Mouse (Mus musculus) lung, postnatal 0 days (tissue): ENCODE measurements at regions not wholly inside any gene's neighbourhood (a gene's known extent, or its start where the extent isn't known, plus 50 kb on each side); places are given as distances from the start of the nearest gene placed in this dataset.

Experiments used
- CTCF ChIP-seq: IDR thresholded peaks from 2 replicates; pipeline ENCODE4 v1.5.1; 2016; ENCODE audit warnings: antibody characterized with exemption, mild to moderate bottlenecking
- EP300 ChIP-seq: IDR thresholded peaks from 2 replicates; pipeline ENCODE4 v1.6.1; 2016; ENCODE audit warnings: antibody characterized with exemption, mild to moderate bottlenecking, control low read depth

DNA sequence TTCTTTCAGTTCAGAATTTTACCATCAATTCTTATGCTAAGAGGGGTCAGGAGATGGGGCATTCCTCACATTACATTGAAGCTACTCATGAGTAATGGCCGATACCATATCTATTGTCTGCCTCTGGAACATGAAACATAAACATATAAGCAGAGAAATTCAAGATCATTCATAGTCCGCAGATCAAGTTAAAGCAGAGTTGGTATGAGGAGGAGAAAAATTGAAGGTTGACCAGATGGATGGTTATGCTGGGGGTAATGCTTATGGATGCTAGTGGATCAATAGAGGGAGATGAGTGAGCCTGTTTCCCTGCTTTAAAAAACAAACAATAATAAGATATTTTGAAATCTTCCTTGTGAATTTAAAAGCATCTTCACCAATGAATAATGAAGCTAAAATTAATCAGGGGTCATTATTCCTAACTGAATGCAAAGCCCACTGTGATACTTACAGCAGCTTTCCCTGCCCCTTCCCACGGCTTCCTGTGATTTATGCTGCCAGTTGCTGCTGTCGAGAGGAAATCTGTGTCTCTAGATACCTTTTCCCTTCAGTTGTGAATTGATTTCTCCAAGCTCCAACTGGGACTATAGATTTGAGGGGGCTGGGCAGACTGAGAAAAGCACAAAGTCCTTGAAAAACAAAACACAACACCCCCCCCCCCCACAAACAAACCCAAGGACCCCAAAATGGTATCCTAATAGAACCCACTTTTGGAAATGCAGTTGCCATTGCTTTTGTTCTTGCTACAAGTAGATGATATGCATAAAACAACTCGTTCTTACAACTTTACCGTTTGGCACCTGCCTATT, 203.1 kb upstream of the Ubash3b start:
- TF ChIP-seq CTCF (no peak), EP300 (no peak)
